Mouse (Mus musculus) liver (tissue): ENCODE data around the gene Rorb.

Experiments used
- DNase-seq: peaks from one replicate; pipeline ENCODE4 v3.0.0-alpha.2; 2020; ENCODE audit warnings: mixed read lengths

The Rorb gene

DNA sequence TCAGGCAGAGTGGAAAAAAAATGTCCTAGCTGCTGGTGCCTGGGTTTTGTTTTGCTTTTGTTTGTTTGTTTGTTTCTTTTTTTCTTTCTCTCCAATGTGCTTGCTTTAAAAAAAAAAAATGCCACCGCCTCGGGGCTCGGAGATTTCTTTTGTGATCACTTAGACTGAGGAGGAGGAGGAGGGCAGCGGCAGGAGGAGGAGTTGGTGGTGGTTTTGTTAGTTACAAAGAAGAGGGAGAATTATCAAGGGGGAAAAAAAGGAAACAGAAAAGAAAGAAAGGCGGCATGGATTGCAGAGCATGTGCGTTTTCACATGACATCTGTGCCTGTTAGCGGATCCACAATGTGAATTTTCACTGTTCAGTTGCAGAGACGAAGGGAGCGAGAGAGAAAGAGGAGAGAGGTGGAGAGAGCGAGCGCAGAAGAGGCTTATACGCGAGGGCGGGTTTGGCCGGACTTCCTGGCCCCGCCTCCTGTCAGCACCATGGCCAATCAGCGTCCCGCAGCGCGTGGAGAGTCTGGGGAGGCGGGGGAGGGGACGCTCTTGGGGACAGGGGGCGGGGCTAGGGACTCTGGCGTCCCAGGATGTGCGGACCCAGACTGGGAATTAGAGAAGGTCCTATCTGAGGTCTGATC lies at the start of gene Rorb:
Gene Rorb, minus strand, starts transcription at position 404 of the 635 bp plus-strand sequence.
- DNase-seq, result peak; percentile 79

- DNase-seq, result no peak
Observed at GRCm38 (mm10) chr19:19148847-19149246, 37.9 kb upstream of the Rorb start.

DNA sequence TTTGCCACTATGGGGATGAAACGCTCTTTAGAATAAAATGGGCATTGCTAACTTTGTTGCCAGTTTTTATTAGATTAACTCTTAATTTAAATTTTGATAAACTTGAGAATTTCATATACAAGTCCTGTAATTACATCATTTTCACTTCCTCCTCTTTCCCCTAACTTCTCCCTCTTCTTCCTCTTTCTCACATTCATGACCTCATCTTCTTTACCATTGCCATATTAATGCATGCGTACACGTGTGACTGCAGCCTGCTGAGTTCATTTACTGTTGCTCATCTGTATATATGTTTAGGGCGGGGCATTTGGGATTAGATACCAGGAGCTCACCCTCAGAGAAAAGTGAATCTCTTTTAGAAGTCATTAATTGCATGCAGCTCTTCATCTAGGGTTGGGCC lies 33.5 kb upstream of the Rorb start:
- no peak for DNase-seq

DNA sequence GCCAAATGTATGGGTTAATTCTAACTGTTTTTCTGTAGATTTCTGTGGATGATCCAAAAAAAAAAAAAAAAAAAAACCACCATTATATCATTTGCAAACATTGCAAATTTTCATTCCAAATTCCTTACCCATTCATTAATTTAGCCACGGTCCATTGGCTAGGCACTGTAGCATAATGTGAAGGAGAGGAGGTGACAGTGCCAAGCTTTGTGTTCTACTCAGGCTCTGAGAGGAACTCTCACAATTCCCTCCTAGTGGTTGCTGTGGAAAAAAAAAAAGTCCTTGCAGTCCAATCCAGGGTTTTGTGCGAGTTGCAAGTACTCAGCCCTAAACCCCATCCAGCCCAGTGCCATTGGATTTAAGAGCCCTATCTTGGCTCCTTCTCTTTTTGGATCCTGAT lies 25.9 kb upstream of the Rorb start:
- no peak for DNase-seq

DNA sequence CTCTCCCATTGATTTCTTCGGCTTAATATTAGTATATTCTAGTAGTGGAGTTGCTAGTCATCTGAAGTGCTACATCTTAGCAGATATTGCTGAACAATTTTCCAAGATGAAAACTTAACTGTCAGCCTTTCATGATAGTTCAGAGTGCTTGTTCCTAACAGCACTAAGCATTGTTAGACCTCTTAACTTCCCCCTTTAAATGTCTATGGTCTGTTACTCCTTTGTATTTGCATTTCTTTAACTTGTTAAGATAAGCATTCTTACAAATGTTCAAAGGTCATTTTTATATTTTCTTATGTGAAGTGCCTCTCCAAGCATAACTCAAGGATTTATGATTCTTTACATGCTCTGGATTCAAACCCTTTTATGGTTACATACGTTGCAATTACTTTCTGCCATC lies 24.8 kb upstream of the Rorb start:
- DNase-seq, result no peak

DNA sequence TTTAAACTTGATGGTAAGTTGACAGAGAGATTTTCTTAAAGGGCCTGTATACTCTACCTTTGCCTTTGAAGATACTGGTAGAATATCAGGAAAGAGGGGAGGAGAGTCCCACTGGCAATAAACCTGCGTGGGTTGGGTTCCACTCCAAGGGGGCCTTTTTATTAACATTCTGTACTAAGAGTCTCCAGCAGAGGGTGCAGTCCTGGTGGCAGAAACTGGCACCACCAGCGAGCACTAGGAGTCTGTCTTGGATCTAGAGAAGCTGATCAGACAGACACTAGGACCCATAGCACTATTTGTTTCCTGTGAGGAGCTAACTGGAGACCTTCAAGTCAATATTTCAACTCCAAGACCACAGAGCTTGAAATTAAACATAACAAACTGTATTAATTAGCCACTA lies 11.3 kb upstream of the Rorb start:
- no peak for DNase-seq

DNA sequence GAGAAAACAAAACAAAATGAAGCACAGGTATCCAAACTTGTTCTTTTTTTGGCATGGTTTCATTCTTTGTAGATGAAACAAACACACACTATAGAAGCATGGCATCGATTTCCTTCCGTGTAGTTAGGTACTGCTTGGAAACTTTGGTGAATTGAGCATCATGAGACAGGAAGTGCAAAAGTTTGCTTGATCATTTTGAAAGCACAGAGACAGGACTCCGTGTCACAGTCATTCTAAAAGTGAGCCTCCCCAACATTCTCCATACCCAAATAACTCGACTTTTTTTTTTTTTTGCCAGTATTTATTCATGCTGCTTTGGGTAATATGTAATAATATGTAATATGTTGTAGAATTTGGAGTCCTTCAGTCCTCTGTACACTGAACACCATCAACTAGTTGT lies 1.2 kb upstream of the Rorb start:
- DNase-seq, result no peak

DNA sequence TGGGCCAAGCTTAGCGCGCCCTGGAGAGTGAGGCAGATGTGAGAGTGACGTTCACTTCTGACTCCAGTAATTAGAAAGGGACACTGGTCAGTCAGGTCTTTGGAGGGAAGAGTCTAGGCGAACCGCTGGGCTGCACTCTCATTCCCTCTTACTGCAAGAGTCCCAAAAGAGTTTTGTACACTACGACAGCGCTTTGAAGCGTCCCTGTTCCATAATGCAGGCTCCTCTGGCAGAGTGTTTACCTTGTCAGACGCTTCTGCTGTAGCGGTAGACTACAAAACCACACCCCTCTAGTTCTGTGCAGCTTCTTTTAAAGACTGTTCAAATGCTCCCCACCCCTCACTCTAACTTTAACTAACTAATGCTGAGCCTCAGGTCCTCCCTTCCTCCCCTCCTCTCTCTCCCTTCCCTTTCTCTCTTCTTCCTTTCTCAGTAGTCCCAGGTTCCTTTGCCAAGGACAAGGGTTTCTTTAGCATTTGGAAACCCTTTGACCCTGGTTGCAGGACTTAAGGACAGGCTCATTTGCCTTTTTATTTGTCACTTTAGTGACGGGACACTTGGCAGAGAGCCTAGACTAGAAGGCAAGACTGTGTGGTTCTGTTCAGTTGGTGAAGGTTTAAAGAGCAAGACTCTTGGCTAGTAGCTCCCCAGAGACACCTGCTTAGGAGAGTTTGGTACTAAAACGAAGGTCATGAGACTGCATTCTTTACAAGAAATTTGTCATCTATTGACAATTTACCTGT lies 603 bp upstream of the Rorb start:
- DNase-seq, result no peak

- peak; percentile 18 for DNase-seq
Observed at GRCm38 (mm10) chr19:19110011-19110768, 806 bp downstream of the Rorb start.

GRCm38 (mm10) chr19:19108596-19109381 lies 2.2 kb downstream of the Rorb start:
- DNase-seq, result no peak

DNA sequence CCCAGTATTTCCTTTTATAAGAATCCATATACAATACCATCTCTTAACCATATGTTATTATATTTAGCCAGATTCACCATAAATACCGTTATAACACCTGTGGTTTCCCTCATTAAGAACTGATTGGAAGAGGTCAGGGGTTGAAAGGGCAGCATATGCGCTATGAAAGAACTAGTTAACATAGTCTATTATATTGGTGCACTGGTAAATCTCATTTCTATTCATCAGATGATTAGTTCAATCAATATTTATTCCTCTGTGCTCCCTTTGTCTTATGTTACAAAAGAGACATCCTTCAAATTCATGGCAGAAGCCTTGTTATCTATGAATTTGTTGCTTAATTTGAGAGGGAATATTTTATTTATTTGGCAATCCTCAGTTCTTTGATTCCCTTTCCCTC lies 6.4 kb downstream of the Rorb start:
- DNase-seq, result no peak

- no peak for DNase-seq
Observed at GRCm38 (mm10) chr19:19097149-19097548, 13.8 kb downstream of the Rorb start.

- no peak for DNase-seq
Observed at GRCm38 (mm10) chr19:19089427-19089826, 21.6 kb downstream of the Rorb start.

- no peak for DNase-seq
Observed at GRCm38 (mm10) chr19:19077880-19078279, 33.1 kb downstream of the Rorb start.

DNA sequence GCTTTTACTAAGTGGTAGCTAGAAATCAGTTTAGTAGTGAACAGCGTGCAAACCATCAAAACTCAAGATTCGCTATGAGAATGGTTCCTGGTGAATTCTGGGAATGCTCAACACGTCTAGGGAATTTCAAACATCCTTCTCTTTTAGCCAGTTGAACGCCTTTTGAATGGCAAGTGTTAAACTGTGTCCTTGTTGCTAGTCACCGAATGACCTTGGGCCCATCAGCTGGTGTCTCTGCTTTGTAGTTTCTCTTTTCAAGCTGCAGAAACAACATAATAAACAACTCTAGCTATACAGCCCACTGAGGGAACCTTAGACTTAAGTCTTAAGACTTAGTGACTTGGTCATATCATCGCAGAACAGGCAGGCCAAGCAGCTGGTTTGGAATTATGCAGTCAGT lies 36.2 kb downstream of the Rorb start:
- DNase-seq, result no peak

- no peak for DNase-seq
Observed at GRCm38 (mm10) chr19:19058710-19059398, 52.1 kb downstream of the Rorb start.

DNA sequence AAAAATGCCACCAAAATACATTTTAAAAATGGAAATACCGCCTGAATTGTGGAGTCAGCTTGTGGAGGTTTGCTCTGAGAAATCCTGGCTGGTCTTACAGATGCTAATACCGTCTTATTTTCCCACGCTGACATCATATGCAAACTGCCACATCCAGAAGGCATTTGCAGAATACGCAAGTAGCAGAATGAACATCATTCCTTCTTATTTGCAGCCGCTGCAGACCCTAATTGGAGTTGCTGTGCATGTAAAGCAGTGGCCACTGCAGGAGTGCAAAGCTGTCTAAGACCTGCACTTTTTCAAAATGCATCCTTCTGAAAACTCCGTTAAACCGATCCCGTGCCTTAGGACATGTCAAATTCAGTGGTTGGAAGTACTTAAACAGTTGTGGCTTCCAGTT lies 52.8 kb downstream of the Rorb start:
- DNase-seq, result no peak

DNA sequence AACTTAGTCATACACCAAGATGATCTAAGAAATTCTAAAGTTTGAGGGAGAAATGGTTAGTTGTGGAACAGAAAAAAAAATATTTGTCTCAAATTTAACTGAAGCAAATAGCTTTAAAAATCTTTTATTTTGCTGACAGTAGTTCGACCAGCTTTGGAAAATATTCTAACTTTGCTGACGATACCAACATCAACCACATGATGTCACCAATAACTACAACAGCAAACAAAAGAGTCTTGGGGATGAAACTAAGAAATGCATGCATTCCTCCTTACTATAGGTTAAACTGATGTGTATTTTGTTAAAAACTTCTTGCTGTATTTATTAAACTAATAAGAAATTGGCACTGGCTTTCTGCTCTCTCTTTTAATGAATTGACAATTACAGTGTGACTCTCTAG lies 67.9 kb downstream of the Rorb start:
- DNase-seq, result no peak

GRCm38 (mm10) chr19:19040800-19041199 lies 70.2 kb downstream of the Rorb start:
- no peak for DNase-seq

- DNase-seq, result no peak
Observed at GRCm38 (mm10) chr19:19034482-19035315, 76.3 kb downstream of the Rorb start.

- no peak for DNase-seq
Observed at GRCm38 (mm10) chr19:19033974-19034373, 77.0 kb downstream of the Rorb start.

DNA sequence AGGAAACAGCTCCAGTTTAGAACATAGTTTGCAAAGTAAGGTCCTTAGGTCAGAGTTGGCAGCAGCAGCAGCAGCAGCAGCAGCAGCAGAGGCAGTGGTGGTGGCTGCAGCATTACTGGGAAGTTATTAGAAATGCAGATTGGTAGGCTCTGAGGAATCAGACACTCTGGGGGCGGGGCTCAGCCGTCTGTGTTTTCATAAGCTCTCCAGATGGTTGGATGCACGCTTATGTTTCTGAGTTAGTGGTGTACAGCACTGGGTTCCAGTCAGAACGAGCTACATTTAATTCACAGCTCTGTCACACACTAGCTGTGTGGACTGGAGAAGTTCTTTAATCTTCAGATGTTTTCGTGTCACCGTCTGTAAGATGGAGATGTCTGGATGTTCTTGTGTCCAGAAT lies 105.9 kb downstream of the Rorb start:
- DNase-seq, result peak; percentile 3
